Mouse (Mus musculus) mesoderm, embryonic 11.5 days (tissue): Measurements from ENCODE around the gene Fabp3.

Experiments used
- DNase-seq: peaks from one replicate; pipeline ENCODE4 v3.0.0-alpha.2; 2012; ENCODE audit warnings: low read depth, low spot score

The Fabp3 gene

GRCm38 (mm10) chr4:130294513-130294912, 13.9 kb upstream of the Fabp3 start:
- no peak for DNase-seq

- no peak for DNase-seq
Measured at GRCm38 (mm10) chr4:130295047-130295745, 13.2 kb upstream of the Fabp3 start.

GRCm38 (mm10) chr4:130296243-130296965, 12.0 kb upstream of the Fabp3 start:
- DNase-seq: no peak

- DNase-seq: peak; percentile 70
Measured at GRCm38 (mm10) chr4:130297123-130297529, 11.3 kb upstream of the Fabp3 start.

GRCm38 (mm10) chr4:130298877-130299628, 9.3 kb upstream of the Fabp3 start:
- DNase-seq: no peak

- no peak for DNase-seq
Measured at GRCm38 (mm10) chr4:130299629-130300018, 8.8 kb upstream of the Fabp3 start.

GRCm38 (mm10) chr4:130302285-130302870, 6.0 kb upstream of the Fabp3 start:
- DNase-seq: no peak

GRCm38 (mm10) chr4:130304746-130305145, 3.6 kb upstream of the Fabp3 start:
- DNase-seq: peak; percentile 33

- no peak for DNase-seq
Measured at GRCm38 (mm10) chr4:130306796-130307630, 1.4 kb upstream of the Fabp3 start.

GRCm38 (mm10) chr4:130307851-130308230, 554 bp upstream of the Fabp3 start:
- DNase-seq: peak; percentile 80

- DNase-seq: no peak
Measured at GRCm38 (mm10) chr4:130309254-130309653, 859 bp downstream of the Fabp3 start.

GRCm38 (mm10) chr4:130312526-130312925, 4.1 kb downstream of the Fabp3 start:
- DNase-seq: no peak

GRCm38 (mm10) chr4:130313552-130313951, 5.2 kb downstream of the Fabp3 start:
- DNase-seq: no peak

- no peak for DNase-seq
Measured at GRCm38 (mm10) chr4:130315771-130316527, 7.6 kb downstream of the Fabp3 start.

GRCm38 (mm10) chr4:130316691-130317090, 8.3 kb downstream of the Fabp3 start:
- no peak for DNase-seq

GRCm38 (mm10) chr4:130318122-130318521, 9.7 kb downstream of the Fabp3 start:
- DNase-seq: no peak

- DNase-seq: no peak
Measured at GRCm38 (mm10) chr4:130319564-130319963, 11.2 kb downstream of the Fabp3 start.

- DNase-seq: no peak
Measured at GRCm38 (mm10) chr4:130321640-130322039, 13.2 kb downstream of the Fabp3 start.

GRCm38 (mm10) chr4:130322567-130322966, 14.2 kb downstream of the Fabp3 start:
- no peak for DNase-seq

GRCm38 (mm10) chr4:130323165-130323564, 14.8 kb downstream of the Fabp3 start:
- DNase-seq: no peak
